Mouse (Mus musculus): Measurements from ENCODE around the gene Zfp648.

DNA sequence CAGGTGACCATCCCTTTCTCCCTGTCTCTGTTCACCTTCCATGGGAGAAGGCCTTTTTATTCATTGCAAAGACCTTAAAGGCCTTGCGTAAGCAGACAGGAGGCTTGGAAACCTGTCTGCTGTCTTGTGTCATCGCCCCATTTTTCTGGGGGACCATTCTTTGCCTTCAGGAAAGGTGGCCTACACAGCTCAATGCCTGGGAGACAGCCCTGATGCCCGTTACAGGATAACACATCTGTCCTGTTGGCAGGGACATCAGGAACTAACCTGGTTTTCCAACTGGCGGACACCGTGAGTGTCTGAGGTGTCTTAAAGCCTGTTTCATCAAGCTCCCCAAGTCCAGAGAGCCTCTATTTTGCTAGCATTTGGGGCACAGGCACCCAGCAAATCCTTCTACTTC, 2.4 kb downstream of the Zfp648 start:
- TF ChIP-seq EP300 (IDR thresholded peaks at IDR 0.05) (no peak), CTCF (IDR thresholded peaks at IDR 0.05) (no peak)
